Mouse (Mus musculus) stomach, embryonic 14.5 days (tissue): Measurements from ENCODE around the gene Fbln7. TPM values are rescaled to one million over a fixed set of nuclear protein-coding genes. Genes with fewer than 3 reads are reported as not detected.
A peak's percentile ranks its signal among the peaks of the same experiment; 100 is the strongest.

Experiments used
- ATAC-seq: fragments of 200-750 bp; cut with Nextera tagmentation; 2 replicates; pipeline ENCODE4 v1.8.0; 2017; ENCODE audit warnings: low read depth, moderate TSS enrichment; ENCODE audit not compliant: insufficient number of reproducible peaks, insufficient read depth, low FRiP score
- H3K27ac ChIP-seq: fragments of 300-500 bp; sonication (generic); 2 replicates; pipeline ENCODE4 v1.5.1; 2014; ENCODE audit warnings: mild to moderate bottlenecking, low read length, moderate library complexity, mixed read lengths
- H3K27me3 ChIP-seq: fragments of 300-500 bp; sonication (generic); 2 replicates; pipeline ENCODE4 v1.6.1; 2014; ENCODE audit warnings: low read length, control low read depth, mixed read lengths; ENCODE audit not compliant: control insufficient read depth, insufficient read depth
- H3K36me3 ChIP-seq: fragments of 300-500 bp; sonication (generic); 2 replicates; pipeline ENCODE4 v1.6.1; 2014; ENCODE audit warnings: mild to moderate bottlenecking, control low read depth, low read length, moderate library complexity, mixed read lengths; ENCODE audit not compliant: control insufficient read depth, insufficient read depth
- H3K4me1 ChIP-seq: fragments of 300-500 bp; sonication (generic); 2 replicates; pipeline ENCODE4 v1.6.1; 2014; ENCODE audit warnings: low read length, control low read depth, mixed read lengths; ENCODE audit not compliant: control insufficient read depth, insufficient read depth
- H3K4me2 ChIP-seq: fragments of 300-500 bp; sonication (generic); replicated peaks from 2 replicates; pipeline ENCODE4 v1.6.1; 2014; ENCODE audit warnings: low read depth, low read length, control low read depth
- H3K4me3 ChIP-seq: fragments of 300-500 bp; sonication (generic); 2 replicates; pipeline ENCODE4 v1.5.1; 2014; ENCODE audit warnings: low read depth, low read length, control low read depth
- H3K9ac ChIP-seq: fragments of 300-500 bp; sonication (generic); replicated peaks from 2 replicates; pipeline ENCODE4 v1.6.1; 2014; ENCODE audit warnings: low read depth, mild to moderate bottlenecking, control low read depth, low read length, moderate library complexity, mixed read lengths
- H3K9me3 ChIP-seq: fragments of 300-500 bp; sonication (generic); 2 replicates; pipeline ENCODE4 v1.6.1; 2016; ENCODE audit warnings: low read depth, low read length, control low read depth; ENCODE audit not compliant: control insufficient read depth
- WGBS: fragments of 180-500 bp; shearing (Covaris S2); extraction: QIAGEN DNeasy Blood & Tissue Kit; methylation state at CpG from one replicate; pipeline ENCODE4 v1.1.7; 2014; 5-methylcytosine and 5-hydroxymethylcytosine counted together
- polyA plus RNA-seq: library from polyadenylated mRNA; unstranded; fragments of >200 nt; fragmentation: Nextera tagmentation; extraction: Ambion mirVana; gene quantifications from 2 replicates; pipeline ENCODE4 v1.2.1, GENCODE M21; 2014

Fbln7 gene
- polyA plus RNA-seq, 1 experiment from 2014 or later, result 2.9 TPM

DNA sequence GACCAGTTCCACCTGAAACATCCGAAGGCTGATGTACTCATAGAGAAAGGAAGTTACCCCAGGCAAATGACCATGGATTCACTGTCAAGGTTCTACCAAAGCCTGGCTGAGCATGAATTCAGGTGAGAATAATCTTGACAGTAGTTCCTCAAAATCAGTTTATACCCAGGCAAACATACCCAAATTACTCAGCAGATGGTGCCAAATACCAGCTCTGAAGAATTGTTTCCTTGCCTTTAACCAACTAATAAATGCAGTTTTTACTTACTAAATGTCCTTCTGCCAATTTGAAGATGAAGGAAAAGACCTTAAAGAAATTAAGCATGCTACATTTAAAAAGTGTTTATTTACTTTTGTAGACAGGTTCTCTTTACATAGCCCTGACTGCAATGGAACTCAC, 6.1 kb upstream of the Fbln7 start:
- Histone ChIP-seq H3K4me3 (no peak overlapping the region), H3K4me2 (no peak overlapping the region), H3K27me3 (no peaks in the 10 kb centered on the region), H3K36me3 (peaks cover 12% of the 10 kb centered on the region; the same call in 1 of the 2 replicates), H3K9me3 (no peaks in the 10 kb centered on the region), H3K4me1 (no peaks in the 10 kb centered on the region), H3K27ac (no peak overlapping the region), H3K9ac (no peak overlapping the region)
- no peak for ATAC-seq
- WGBS, result 88% methylated on average over 1 of the region's 1 CpGs

GRCm38 (mm10) chr2:128858962-128859361, 3.8 kb upstream of the Fbln7 start:
- Histone ChIP-seq H3K4me1 (0 out of 2 replicates have a peak, but pooled peaks cover 2% of the 10 kb centered on the region), H3K9me3 (no peaks in the 10 kb centered on the region), H3K4me2 (no peak overlapping the region), H3K9ac (no peak overlapping the region), H3K27ac (no peak overlapping the region), H3K36me3 (no peaks in the 10 kb centered on the region), H3K4me3 (no peak overlapping the region), H3K27me3 (no peaks in the 10 kb centered on the region; the same call in 1 of the 2 replicates)
- 90% methylated on average over 6 of the region's 6 CpGs for WGBS
- no peak for ATAC-seq

- 40% methylated on average over 3 of the region's 3 CpGs for WGBS
- H3K4me1 ChIP-seq, result 0 out of 2 replicates have a peak, but pooled peaks cover 2% of the 10 kb centered on the region
- no peak overlapping the region for H3K4me3 ChIP-seq
- H3K27me3 ChIP-seq, result no peaks in the 10 kb centered on the region; the same call in 1 of the 2 replicates
- no peak for ATAC-seq
- no peaks in the 10 kb centered on the region for H3K36me3 ChIP-seq
- no peak overlapping the region for H3K4me2 ChIP-seq
- no peak overlapping the region for H3K27ac ChIP-seq
- no peaks in the 10 kb centered on the region for H3K9me3 ChIP-seq
- no peak overlapping the region for H3K9ac ChIP-seq
Measured at GRCm38 (mm10) chr2:128859861-128860260, 2.9 kb upstream of the Fbln7 start.

- Histone ChIP-seq H3K36me3 (no peaks in the 10 kb centered on the region), H3K27me3 (no peaks in the 10 kb centered on the region; the same call in 1 of the 2 replicates), H3K4me1 (0 out of 2 replicates have a peak, but pooled peaks cover 2% of the 10 kb centered on the region), H3K9ac (0 out of 2 replicates have a peak overlapping the region, but pooled peaks have one; percentile 21), H3K4me3 (peak overlapping the region; percentile 52), H3K27ac (no peak overlapping the region), H3K4me2 (peak overlapping the region; percentile 95), H3K9me3 (no peaks in the 10 kb centered on the region)
- peak; percentile 76; the same call in 1 of the 2 replicates for ATAC-seq
- WGBS, result 0% methylated on average over 38 of the region's 38 CpGs
Measured at GRCm38 (mm10) chr2:128863777-128864331, 1.1 kb downstream of the Fbln7 start.

DNA sequence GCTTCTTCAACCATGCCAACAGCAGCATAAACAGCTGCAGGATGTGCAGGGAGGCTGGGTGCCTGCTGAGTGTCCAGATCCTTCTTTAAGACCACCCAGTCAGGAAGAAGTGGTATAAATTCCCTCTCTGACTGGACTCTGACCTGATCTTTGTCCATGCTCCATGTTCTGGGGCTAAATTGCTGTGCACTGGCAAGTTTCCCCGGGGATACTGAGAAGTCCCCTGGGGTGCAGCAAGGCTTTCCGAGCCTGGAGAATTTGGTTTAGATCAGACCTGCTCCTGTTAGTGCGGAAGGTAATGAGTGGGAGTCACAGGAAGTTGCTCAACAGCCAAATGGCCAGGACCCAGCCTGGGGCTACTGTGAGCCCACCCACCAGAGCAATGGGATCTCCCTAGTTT, 2.3 kb downstream of the Fbln7 start:
- ATAC-seq, result no peak
- no peaks in the 10 kb centered on the region for H3K36me3 ChIP-seq
- H3K4me2 ChIP-seq, result no peak overlapping the region
- 40% methylated on average over 3 of the region's 3 CpGs for WGBS
- H3K27ac ChIP-seq, result no peak overlapping the region
- H3K9me3 ChIP-seq, result no peaks in the 10 kb centered on the region
- no peak overlapping the region for H3K9ac ChIP-seq
- H3K27me3 ChIP-seq, result no peaks in the 10 kb centered on the region; the same call in 1 of the 2 replicates
- H3K4me3 ChIP-seq, result no peak overlapping the region
- 0 out of 2 replicates have a peak, but pooled peaks cover 2% of the 10 kb centered on the region for H3K4me1 ChIP-seq

GRCm38 (mm10) chr2:128871656-128872055, 8.9 kb downstream of the Fbln7 start:
- Histone ChIP-seq H3K27me3 (no peaks in the 10 kb centered on the region), H3K9me3 (no peaks in the 10 kb centered on the region), H3K4me2 (no peak overlapping the region), H3K9ac (no peak overlapping the region), H3K4me3 (no peak overlapping the region), H3K36me3 (no peaks in the 10 kb centered on the region), H3K4me1 (no peaks in the 10 kb centered on the region), H3K27ac (no peak overlapping the region)
- no peak for ATAC-seq
- 73% methylated on average over 8 of the region's 8 CpGs for WGBS

GRCm38 (mm10) chr2:128872256-128872655, 9.5 kb downstream of the Fbln7 start:
- Histone ChIP-seq H3K27ac (no peak overlapping the region), H3K27me3 (no peaks in the 10 kb centered on the region), H3K9ac (no peak overlapping the region), H3K4me1 (no peaks in the 10 kb centered on the region), H3K4me3 (no peak overlapping the region), H3K9me3 (no peaks in the 10 kb centered on the region), H3K36me3 (no peaks in the 10 kb centered on the region), H3K4me2 (no peak overlapping the region)
- 86% methylated on average over 9 of the region's 9 CpGs for whole genome bisulfite sequencing
- no peak for ATAC-seq

- no peaks in the 10 kb centered on the region for H3K9me3 ChIP-seq
- 86% methylated on average over 8 of the region's 8 CpGs for WGBS
- H3K27ac ChIP-seq, result no peak overlapping the region
- no peak for ATAC-seq
- no peak overlapping the region for H3K4me2 ChIP-seq
- H3K36me3 ChIP-seq, result no peaks in the 10 kb centered on the region
- H3K4me3 ChIP-seq, result no peak overlapping the region
- no peaks in the 10 kb centered on the region for H3K4me1 ChIP-seq
- H3K9ac ChIP-seq, result no peak overlapping the region
- H3K27me3 ChIP-seq, result no peaks in the 10 kb centered on the region
Measured at GRCm38 (mm10) chr2:128875526-128875925, 12.7 kb downstream of the Fbln7 start.

DNA sequence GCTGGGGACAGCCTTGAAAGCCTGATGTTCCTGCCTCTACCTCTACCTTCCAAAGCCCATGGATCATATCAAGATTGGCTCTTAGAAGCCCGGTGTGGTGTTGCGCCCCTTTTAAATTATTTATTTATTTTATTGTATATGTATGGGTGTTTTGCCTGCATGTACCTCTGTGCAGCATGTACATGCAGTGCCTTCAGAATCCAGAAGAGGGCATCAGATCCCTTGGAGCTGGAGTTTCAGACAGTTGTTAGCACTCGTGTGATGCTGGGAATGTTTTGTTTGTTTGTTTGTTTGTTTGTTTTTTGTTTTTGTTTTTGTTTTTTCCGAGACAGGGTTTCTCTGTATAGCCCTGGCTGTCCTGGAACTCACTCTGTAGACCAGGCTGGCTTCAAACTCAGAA, 18.5 kb downstream of the Fbln7 start:
- H3K4me3 ChIP-seq, result no peak overlapping the region

More for the DNA sequence above, 18.5 kb downstream of the Fbln7 start:
- WGBS, result 68% methylated on average over 4 of the region's 4 CpGs
- no peak overlapping the region for H3K9ac ChIP-seq
- H3K4me1 ChIP-seq, result no peaks in the 10 kb centered on the region
- no peak for ATAC-seq
- no peak overlapping the region for H3K4me2 ChIP-seq
- no peaks in the 10 kb centered on the region for H3K9me3 ChIP-seq
- no peaks in the 10 kb centered on the region for H3K36me3 ChIP-seq
- no peaks in the 10 kb centered on the region for H3K27me3 ChIP-seq
- H3K27ac ChIP-seq, result no peak overlapping the region
